Mouse (Mus musculus) megakaryocyte-erythroid progenitor cell, adult 5-6 weeks (primary cell): ENCODE measurements around the gene Ppm1g. TPM values are rescaled to one million over a fixed set of nuclear protein-coding genes. Genes with fewer than 3 reads are reported as not detected.
A peak's percentile ranks its signal among the peaks of the same experiment; 100 is the strongest.

Source experiments
- ATAC-seq: replicated peaks from 2 replicates; pipeline ENCODE4 v1.8.0; 2016; ENCODE audit warnings: mild to moderate bottlenecking, inconsistent platforms; ENCODE audit not compliant: severe bottlenecking, poor library complexity, low FRiP score, low TSS enrichment
- total RNA-seq, 2 experiments: library from RNA; stranded (forward) in 1 of 2; stranded (reverse) in 1 of 2; fragments of 200-1000, 215-1000 nt in 1 of 2; fragments of >200 nt in 1 of 2; fragmentation: Nextera tagmentation in 1 of 2; gene quantifications; 2 replicates each; pipeline ENCODE4 v1.2.3; 2014 to 2017

Ppm1g gene
- total RNA-seq (2014; fragmentation: Nextera tagmentation) (295 and 300 TPM in 2 replicates), total RNA-seq (2017) (329 and 355 TPM in 2 replicates)

DNA sequence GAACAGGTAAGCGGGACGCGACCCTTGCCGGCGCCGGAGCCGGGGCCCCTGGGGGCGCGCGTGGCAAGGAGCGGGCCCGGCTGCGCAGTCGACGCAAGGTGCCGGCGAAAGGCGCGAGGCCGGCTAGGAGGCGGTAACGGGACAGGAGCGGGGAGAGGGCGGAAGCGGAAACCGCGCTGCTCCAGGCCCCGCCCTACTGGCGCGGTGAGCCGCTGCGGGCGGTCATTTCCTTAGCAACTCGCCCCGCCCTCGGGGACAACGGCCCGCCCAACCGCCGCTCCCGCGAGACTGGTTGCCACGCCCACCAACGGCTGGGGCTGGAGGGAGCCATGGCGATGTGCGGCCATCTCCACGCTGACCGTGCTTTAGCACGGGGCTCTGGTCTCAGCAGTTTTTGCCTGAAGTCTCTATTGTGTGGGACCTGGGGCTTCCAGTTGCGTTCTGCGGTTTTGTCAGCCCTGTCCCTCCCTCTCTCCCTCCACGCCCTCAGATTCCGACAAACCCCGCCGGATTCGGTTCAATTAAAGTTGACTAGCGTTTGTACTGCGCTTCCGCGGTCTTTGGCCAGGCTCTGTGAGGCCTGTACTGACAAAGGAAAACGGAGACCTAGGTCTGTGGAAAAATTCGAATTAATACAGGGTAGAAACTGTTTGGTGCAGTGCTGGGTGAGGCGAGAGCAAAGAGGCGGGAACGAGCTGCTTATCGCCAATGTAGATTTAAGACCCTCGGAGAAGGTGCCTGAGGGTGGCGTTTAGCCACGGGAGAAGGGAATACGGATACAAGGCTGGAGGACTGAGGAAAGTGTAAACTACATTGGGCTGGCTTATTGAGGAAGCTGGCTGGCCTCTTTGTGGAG, at the start of gene Ppm1g:
Gene Ppm1g (minus strand): TSS at position 240 of the 856 bp plus-strand sequence.
- peak; percentile 90 for ATAC-seq

DNA sequence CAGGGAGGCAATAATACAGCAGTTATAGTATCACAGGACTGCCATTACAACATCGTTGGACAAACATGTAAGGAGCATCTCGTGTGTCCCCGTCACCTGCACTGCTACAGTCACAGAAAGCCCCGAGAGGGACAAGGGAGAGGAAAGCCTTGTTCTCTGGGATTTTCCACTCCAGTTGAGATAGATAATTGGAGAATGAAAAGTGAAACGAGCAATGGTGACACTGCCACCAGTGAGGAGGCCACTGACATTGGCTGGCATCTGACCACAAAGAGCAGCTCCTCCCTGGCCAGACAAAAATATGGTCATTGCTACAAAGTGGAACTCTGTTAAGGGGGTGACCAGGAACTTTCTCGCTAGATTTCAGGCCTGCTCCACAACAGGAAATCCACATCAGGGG, 47.2 kb upstream of the Ppm1g start:
- no peak for ATAC-seq

DNA sequence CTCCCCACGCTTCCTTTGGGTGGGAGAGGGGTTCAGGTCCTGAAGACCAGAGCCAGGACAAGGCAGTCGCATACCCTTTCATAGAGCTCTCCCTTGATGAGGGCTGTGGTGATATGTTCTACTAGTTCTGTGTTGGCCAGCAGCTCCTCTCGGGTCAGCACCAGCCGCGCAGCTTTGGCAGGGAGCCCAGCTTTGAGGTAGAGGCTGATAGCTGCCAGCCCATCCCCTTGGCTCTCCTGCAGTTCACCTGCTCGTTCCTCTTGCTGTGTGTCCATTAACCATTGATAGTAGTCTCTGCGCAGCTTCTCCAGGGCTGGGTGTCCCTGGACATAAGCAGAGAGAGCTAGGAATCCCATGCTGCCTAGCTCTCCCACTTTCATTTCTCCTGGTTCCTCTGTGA, 45.6 kb upstream of the Ppm1g start:
- no peak for ATAC-seq

DNA sequence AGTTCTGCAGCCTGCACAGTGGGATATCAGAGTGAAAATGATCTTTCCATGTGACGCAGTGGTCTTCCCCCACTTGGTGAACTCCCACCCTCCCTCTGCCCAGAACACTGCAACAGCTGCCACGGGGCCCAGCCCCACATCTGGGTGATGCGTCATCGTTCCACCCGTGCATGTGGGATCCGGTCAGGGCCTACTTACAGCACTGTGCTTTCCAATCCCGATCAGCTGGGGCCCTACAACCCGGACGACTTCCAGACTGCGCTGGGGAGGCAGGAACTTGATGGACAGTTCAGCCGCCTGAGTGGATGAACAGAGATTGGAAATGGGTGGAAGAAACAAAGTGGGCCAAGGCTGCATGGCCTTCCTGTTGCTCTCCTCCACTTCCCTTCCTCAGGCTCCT, 37.1 kb upstream of the Ppm1g start:
- ATAC-seq: no peak

GRCm38 (mm10) chr5:31255971-31256370, 35.5 kb upstream of the Ppm1g start:
- no peak for ATAC-seq

DNA sequence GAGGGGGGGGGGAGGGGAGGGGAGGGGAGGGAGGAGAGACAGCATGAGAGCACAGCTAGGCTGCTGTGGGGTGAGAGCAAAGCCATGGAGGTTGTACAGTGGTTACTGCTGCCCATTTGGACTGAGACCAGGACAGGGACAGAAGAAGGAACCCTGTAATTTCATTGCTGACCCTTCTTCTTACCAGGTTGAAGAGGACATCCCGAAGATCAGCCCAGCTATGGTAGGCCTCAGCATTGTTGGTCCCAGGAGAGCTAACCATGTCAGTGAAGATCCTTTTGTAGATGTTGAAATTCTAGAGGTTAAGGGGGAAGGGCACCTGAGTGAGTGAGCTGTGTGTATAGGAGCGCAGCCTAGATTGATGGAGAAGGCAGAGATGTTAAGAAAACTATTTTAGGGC, 34.9 kb upstream of the Ppm1g start:
- ATAC-seq: no peak

DNA sequence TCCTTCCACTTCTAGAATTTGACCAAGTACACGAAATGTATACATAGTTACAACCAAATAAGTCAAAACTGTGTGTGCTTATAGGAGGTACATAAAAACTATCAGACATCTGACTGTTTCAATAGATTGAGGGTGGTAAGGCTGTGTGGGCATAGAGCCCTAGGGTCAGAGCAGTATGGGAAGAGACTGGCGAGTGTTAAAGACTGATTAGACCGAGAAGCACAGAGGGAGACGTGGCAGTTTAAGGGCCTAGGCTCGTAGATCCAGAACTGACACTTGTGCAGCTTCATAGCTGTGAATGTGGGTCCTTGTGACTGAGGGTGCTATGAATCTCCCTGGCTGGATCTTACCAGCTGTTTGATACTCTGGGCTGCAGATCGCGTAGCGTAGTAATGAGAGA, 34.4 kb upstream of the Ppm1g start:
- peak; percentile 79 for ATAC-seq

DNA sequence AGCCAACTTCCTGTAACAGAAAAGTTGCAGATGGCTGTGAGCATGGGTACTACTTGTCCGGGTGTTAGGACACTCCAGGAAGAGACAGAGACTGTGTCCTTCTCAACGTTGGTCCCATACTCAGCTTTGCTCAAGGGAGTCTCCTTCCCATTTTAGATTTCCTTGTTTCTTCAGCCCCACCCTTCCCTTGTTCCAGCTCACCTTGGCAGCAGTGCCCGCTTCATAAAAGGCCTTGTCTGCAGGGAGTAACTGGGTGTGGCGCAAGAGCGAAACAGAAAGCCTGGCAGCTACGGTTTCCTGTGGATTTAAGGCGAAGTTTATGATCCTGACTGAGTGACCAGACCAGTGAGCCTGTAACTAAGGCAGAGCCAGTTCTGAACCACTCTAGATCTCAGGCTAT, 34.0 kb upstream of the Ppm1g start:
- ATAC-seq: peak; percentile 31

- ATAC-seq: no peak
Measured at GRCm38 (mm10) chr5:31253806-31254205, 33.3 kb upstream of the Ppm1g start.

DNA sequence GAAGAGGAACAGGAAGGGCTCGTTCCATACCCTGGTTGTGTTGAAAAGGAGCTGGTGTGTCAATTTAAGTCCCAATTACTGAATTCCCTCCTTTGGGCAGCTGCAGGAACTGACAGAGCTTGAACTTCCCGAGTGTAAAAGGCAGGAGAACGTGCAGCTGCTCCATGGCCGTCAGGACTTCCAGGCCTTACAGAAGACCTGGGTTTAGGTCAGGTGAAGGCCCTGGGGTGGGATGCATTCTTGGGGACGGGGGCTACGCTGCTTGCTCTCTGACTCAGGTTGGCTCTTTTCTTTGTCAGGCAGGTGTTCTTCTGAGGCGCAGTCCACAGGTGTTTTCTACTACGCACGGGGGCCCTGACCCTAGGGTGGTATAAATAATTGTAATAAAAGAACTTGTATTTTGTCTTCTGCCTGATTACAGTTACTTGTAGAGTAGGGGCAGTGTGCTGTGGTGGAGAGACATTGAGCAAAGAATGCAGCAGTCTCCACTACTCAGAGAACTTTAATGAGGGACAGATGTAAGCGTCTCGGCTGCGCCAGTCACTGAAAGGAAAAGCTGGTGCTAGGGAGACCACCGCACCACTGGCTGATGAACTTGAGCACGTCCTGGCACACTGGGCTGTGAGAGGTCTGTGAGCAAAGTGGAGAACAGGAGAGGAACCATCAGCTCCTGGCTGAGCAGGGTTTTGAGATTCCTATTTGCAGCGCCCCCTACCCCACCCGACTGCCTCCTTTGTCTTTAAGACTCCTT, 32.5 kb upstream of the Ppm1g start:
- no peak for ATAC-seq

DNA sequence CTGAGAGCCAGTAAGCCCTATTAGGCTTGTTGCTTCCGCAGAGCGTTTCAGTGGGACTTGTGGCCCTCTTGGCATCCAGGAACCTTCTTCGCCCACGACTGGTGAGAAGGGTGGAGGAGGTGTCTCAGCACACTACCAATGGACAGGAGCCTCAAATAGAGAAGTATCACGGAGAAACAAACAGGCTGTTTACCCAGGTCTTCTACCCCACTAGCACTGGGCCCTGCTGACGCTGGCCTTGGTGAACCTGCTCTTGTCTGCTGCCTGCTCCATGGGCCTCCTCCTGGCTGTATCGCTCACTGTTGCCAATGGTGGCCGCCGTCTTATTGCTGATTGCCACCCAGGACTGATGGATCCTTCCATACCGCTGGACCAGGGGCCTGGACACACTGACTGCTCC, 31.7 kb upstream of the Ppm1g start:
- no peak for ATAC-seq

GRCm38 (mm10) chr5:31251541-31252101, 31.1 kb upstream of the Ppm1g start, which contains the start of gene Krtcap3:
Gene Krtcap3, plus strand, starts transcription at chr5:31251691.
- no peak for ATAC-seq

DNA sequence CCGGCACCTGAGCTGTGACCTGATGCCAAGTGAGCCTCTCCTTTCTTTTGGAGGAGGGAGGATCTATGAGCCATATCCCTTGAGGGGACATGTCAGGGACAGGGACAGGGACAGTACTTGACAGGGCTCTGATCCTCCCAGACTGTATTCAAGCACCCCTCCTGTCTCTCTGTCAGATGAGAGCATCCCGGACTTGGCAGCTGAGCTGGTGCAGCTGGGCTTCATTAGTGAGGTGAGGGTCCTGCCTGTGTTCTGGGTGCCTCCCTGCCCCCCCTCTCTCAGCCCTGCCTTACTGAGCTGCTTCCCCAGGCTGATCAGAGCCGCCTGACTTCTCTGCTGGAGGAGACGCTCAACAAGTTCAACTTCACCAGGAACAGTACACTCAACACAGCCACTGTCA, 30.2 kb upstream of the Ppm1g start:
- no peak for ATAC-seq

DNA sequence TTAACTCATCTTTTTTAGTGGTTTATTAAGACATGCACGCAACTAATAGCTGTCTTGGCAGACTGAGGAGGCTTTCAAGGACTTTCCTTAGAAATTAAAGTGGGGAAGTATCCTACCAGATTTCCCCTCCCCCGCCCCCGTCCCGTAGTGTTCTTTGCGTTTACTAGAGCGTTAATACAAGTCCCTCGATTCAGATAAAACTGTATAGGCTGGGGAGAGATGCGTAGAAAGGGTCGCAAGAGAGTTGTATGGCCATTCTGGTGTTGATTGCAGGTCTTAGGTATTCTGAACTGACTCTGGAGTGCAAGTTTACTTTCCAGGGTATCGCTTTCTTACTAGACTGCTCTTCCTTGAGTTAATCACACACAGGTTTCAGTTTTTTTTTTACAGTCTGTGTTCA, 21.7 kb upstream of the Ppm1g start:
- ATAC-seq: no peak

DNA sequence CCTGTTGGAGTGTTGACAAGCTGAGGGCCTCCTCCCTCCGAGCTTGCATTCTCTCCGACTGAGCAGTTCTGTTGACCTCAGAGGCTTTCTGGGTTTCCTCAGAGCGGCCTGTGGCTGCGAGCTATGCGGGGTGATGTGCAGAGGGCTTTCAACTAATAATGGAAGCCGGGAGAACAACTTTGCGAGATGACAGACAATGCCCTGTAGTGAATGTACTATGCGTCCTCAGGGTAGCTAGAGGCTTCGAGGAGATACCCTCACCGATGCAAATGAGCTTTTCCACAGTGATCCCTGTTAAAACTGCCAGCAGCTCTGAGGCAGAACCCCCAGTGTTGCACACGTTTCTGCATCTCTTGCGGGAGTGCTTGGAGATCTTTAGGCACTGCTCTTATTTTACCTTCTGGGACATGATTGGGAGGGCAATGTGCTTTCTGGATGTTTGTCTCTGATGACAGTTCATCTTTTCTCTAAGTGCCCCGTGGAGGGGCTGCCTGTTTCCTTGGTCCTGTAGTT, 21.1 kb upstream of the Ppm1g start:
- peak; percentile 46; the same call in 1 of the 2 replicates for ATAC-seq

DNA sequence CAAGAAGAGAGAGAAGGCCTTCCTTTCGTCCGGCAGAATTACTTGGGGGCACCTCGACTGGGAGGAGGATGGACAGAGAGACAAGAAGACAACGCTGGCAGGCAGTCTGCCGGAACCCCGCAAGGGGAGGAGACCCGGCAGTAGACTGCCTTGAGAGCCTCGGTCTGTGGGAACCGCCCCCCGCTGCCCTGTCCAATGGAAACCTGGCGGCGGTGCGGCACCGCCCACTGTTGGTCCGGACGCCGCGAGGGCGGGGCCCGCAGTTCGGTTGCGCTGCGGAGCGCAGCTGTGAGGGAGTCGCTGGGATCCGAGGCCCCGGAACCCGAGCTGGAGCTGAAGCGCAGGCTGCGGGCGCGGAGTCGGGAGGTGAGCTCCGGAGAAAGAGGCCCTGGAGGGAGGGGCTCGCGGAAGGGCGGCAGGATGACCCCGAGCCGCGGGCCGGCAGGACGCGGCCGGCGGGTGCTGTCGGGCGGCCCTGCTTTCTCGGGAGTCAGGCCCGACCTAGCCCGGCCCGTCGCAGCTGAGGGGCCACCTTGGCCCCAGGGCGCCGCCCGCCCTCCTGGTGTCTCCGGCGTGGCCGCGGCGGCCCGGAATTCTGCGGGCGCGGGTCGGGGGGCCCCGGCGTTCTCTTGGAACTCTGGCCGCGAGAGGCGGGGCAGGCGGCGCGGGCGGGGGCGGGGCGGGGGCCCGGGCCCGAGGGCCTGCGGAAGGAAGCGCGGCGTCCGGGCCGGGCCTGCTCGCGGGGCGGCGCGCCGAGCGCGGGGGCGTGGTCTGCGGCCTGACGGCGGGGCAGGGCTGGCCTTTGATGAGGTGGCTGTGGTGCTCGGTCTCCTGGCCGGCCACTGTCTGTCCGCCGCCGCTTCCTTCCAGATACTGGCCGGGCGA, 20.4 kb upstream of the Ppm1g start, which contains the start of the genes Nrbp1 and Gm9970:
Gene Nrbp1 (plus strand): TSS at position 228 of the 885 bp plus-strand sequence.
Gene Gm9970 (minus strand): TSS at position 596 of the 885 bp plus-strand sequence.
- ATAC-seq: peak; percentile 99

DNA sequence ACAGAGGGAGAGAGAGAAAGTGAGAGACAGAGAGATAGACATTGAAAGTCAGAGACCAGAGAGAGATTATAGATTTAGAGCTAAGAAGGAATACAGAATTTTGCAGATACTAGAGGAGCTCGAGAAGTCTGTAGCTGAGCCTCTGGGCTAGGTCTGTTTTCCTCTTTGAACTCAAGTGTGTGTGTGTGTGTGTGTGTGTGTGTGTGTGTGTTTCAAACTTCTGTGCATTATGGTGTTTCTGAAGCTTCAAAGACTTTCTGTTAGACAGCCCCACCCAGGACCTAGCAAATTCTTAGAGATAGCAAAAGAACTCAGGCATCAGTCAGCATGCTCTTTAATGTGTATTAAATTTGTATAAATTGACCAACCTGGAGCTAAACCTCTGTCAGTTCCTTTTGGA, 6.2 kb upstream of the Ppm1g start:
- no peak for ATAC-seq

GRCm38 (mm10) chr5:31222696-31223095, 2.2 kb upstream of the Ppm1g start:
- no peak for ATAC-seq
